Mouse (Mus musculus) cerebellum, adult 2 months (tissue): ENCODE results near the gene Fam241b. TPM values are rescaled to one million over a fixed set of nuclear protein-coding genes. Genes with fewer than 3 reads are reported as not detected.

Experiments
- DNase-seq, 2 experiments: peaks; one replicate each; pipeline ENCODE4 v3.0.0; 2021
- H3K27ac ChIP-seq: fragments of 200-500 bp; 2 replicates; pipeline ENCODE4 v1.5.1; 2012; ENCODE audit warnings: low read length, control low read depth, inconsistent platforms; ENCODE audit not compliant: insufficient read depth
- H3K27me3 ChIP-seq: fragments of 200-500 bp; 2 replicates; pipeline ENCODE4 v1.6.1; 2012; ENCODE audit warnings: inconsistent platforms, mild to moderate bottlenecking, low read length, moderate library complexity; ENCODE audit not compliant: control insufficient read depth, insufficient read depth
- H3K4me1 ChIP-seq: fragments of 200-500 bp; 2 replicates; pipeline ENCODE4 v1.6.1; 2011; ENCODE audit warnings: low read length; ENCODE audit not compliant: control insufficient read depth, insufficient read depth
- H3K4me3 ChIP-seq: fragments of 200-500 bp; replicated peaks from 2 replicates; pipeline ENCODE3; 2011; ENCODE audit warnings: mild to moderate bottlenecking, low read depth, low read length, control low read depth; ENCODE audit not compliant: insufficient read depth
- CTCF ChIP-seq: fragments of 200-500 bp; IDR thresholded peaks from 2 replicates; pipeline ENCODE4 v1.5.1; 2011; ENCODE audit warnings: low read depth, mild to moderate bottlenecking, control low read depth, low read length, moderate library complexity, borderline replicate concordance; ENCODE audit not compliant: insufficient read depth
- POLR2A ChIP-seq: fragments of 200-500 bp; IDR thresholded peaks from 2 replicates; pipeline ENCODE4 v1.6.1; 2011; ENCODE audit warnings: low read length, control low read depth, borderline replicate concordance; ENCODE audit not compliant: insufficient read depth
- WGBS: fragments of 180-500 bp; shearing (Covaris S2); methylation state at CpG from one replicate; pipeline ENCODE4 v1.1.7; 2018; 5-methylcytosine and 5-hydroxymethylcytosine counted together
- polyA plus RNA-seq: library from polyadenylated mRNA; depleted of rRNA; stranded (reverse); fragments of >200 nt; gene quantifications from 2 replicates; pipeline ENCODE4 v1.2.3, GENCODE M21; 2012

Gene Fam241b
- polyA plus RNA-seq, 1 experiment: 71.8 TPM

DNA sequence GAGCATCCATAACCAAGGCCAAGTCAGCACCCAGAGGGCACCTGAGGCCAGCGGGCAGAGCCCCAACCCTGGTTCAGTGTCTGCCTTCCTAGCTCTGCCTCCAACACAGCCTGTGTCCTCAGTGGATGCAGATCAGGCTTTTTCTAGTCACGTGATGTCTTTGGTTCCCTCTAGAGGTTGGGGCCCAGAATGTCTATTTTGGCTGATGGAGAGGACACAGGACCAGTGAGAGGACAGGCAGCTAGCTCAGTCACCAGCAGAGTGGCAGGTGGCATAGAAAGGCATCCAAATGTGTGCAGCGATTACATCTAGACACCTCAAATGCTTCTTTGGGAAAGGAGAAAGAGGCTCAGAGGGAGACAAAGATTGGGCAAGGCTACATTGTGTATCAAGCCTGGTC, 38.0 kb upstream of the Fam241b start:
- peak; percentile 60 to 79 for DNase-seq
- Histone ChIP-seq H3K4me1 (peaks cover 9% of the 10 kb centered on the region), H3K27me3 (no peaks in the 10 kb centered on the region), H3K27ac (peak overlapping the region; percentile 77), H3K4me3 (no peak overlapping the region)
- TF ChIP-seq CTCF: peak; percentile 30; the same call in 1 of the 2 replicates
- peak; percentile 38; the same call in 1 of the 2 replicates for TF ChIP-seq POLR2A
- WGBS: 8% methylated on average over 3 of the region's 3 CpGs

DNA sequence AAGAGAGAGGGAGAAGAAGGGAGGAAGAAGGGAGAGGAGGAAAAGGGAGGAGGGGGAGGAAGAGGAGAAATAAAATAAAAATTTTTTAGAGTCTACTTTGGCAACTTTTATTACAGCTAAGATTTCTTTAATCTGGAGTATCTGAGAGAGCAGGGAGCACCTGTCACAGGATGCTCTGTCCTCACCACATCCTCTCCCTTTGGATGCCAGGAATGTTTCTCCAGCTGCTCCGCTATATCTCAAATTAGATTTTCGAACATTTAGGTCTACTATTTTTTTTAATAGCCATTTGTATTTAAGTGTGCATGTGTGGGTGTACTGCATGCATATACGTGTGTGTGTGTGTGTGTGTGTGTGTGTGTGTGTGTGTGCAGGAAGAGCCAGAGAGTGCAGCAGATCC, 36.2 kb upstream of the Fam241b start:
- TF ChIP-seq POLR2A (no peak), CTCF (no peak)
- WGBS: 95% methylated on average over 3 of the region's 3 CpGs
- H3K27me3 ChIP-seq: no peaks in the 10 kb centered on the region
- H3K27ac ChIP-seq: no peak overlapping the region
- H3K4me1 ChIP-seq: peaks cover 9% of the 10 kb centered on the region
- H3K4me3 ChIP-seq: no peak overlapping the region
- DNase-seq: no peak

DNA sequence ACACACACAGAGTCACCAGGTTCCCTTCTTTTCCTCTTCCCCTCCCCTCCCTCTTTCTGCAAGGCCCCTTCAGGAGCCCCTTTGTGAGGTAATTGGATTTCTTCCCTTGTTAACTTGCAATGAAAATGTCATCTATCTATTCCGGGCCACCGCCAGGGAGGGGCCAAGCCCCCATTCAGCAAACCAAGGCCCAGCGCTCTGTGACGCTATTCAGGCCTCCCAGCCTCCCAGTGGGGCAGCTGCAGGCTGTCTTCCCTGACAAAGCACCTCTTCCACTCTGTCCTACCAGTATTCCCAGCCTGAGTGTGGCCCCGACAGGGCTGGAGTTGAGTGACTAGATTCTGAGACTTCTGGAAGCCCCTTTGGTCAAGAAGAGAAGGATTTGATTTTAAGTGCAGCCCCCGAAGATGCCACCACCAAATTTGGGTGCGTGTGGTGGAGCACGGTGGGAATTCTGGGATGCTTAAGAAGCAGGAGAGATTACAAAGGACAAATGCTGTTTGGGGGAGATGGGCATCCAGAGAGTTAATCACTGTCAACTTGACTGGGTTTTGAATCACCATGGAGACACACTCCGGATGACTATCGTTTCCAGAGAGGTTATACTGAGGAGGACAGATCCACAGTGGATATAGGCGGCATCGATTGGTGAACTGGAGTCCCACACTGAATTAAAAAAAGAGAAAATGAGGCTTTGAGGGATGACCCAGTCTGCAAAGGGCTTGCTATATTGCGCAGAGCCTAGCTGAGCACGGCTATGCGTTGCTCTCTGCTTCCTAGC, 31.0 kb upstream of the Fam241b start:
- Histone ChIP-seq H3K4me3 (no peak overlapping the region), H3K27ac (no peak overlapping the region), H3K4me1 (no peaks in the 10 kb centered on the region), H3K27me3 (no peaks in the 10 kb centered on the region)
- TF ChIP-seq POLR2A (no peak), CTCF (no peak)
- 45% methylated on average over 15 of the region's 15 CpGs for WGBS
- DNase-seq: no peak

DNA sequence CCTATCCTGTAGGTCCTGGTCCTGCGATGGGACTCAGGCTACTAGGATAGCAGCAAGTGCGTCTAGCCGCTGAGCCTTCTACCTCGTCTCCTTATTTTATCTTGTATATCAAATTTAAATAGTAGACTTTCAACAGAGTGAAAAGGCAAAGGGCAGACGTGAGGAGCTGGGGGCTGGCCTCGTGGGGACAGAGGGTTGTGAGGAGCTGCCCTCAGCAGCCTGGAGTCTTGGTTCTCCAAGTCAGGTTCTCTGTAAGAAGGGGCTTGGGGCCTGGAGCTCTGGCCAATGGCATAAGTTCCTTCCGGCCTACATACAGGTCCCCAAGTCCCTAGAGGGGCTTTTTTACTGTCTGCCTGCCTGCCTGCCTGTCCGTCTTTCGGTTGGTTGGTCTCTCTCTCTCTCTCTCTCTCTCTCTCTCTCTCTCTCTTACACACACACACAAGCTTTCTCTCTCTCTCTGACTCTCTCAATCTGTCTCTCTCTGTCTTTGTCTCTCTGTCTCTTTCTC, 30.3 kb upstream of the Fam241b start:
- H3K4me1 ChIP-seq: no peaks in the 10 kb centered on the region
- no peak overlapping the region for H3K4me3 ChIP-seq
- H3K27me3 ChIP-seq: no peaks in the 10 kb centered on the region
- 62% methylated on average over 9 of the region's 9 CpGs for whole genome bisulfite sequencing
- no peak for DNase-seq
- no peak overlapping the region for H3K27ac ChIP-seq
- TF ChIP-seq POLR2A: no peak
- no peak for TF ChIP-seq CTCF

DNA sequence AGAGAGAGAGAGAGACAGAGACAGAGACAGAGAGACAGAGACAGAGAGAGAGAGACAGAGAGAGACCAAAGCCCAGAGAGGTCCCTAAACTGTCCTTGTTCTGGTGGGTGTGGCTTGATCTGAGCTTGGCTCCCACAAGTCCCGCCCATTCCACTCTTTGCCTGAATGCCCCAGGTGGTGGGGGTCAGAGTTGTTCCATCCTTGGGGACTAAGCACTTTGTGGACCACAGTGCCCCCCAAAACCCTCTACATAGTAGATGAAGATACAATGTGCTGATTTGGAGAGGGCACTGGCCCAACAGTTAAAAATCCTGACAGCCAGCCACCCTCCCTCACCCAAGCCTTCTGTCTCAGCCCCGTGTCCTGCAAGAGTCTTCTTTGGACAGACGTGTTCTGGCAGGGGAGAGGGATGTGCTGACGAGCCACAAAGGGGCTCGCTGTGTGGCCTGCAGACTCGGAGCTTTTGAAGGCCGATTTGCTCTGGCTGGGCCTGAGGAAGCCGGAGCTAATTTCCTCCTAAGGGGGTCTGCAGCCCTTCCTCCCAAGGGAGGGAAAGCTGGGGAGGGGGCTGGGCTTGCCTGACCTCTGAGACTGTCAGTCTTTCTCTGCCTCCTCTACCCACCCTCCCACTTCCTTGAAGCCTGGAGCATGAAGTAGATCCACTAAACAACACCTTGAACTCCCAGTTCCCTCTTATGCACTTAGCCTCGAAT, 29.3 kb upstream of the Fam241b start:
- 33% methylated on average over 9 of the region's 9 CpGs for WGBS
- no peak for DNase-seq
- H3K4me3 ChIP-seq: no peak overlapping the region
- TF ChIP-seq POLR2A (no peak), CTCF (no peak)
- no peak overlapping the region for H3K27ac ChIP-seq
- no peaks in the 10 kb centered on the region for H3K27me3 ChIP-seq
- no peaks in the 10 kb centered on the region for H3K4me1 ChIP-seq

DNA sequence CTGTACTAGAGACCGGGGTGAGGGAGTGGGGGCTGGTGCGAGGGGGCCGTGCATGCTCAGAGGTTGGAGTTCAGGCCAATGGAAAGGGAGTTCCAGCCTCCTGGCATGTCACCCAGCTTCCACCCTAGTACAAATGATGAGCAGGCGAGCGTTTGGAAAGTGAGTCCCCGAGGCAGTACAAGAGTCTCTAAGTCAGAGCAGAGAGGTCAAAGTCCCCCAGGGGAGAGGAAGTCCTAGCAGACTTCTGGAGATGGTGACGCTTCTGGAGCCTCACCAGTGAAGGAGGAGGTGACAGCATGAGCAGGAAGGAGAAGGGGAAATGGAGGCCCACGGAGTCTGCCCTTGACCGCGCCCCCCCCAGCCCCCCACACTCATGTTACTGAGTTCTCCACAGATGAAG, 18.7 kb upstream of the Fam241b start:
- WGBS: 38% methylated on average over 10 of the region's 10 CpGs
- Histone ChIP-seq H3K4me3 (no peak overlapping the region), H3K27ac (no peak overlapping the region), H3K4me1 (no peaks in the 10 kb centered on the region), H3K27me3 (no peaks in the 10 kb centered on the region)
- no peak for DNase-seq
- TF ChIP-seq CTCF: no peak
- no peak for TF ChIP-seq POLR2A

DNA sequence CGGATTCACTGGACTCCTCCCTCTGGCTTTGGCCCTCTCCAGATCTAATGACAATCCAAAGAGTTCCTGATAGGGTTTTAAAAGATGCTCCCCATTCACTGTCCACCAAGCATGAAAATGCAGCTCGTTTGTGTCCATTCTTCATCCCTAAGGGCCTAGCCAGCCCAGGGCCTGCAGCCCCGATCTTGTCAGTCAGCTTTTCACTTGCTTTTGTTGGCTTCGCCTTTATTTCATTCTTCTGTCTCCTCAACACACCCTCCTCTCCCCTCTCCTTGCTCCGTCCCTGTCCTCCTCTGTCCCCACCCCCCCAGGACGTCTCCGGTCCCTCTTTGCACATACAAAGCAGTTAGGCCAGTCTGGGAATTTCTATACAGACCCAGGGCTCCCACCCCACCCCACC, 6.2 kb upstream of the Fam241b start:
- TF ChIP-seq POLR2A: no peak
- no peak for TF ChIP-seq CTCF
- no peaks in the 10 kb centered on the region; the same call in 1 of the 2 replicates for H3K27me3 ChIP-seq
- no peak overlapping the region for H3K4me3 ChIP-seq
- no peak overlapping the region for H3K27ac ChIP-seq
- 62% methylated on average over 7 of the region's 7 CpGs for WGBS
- no peak for DNase-seq
- peaks cover 17% of the 10 kb centered on the region for H3K4me1 ChIP-seq
